Mouse (Mus musculus) MEL (cell line): ENCODE data around the gene Ctnnd2. TPM values are rescaled to one million over a fixed set of nuclear protein-coding genes. Genes with fewer than 3 reads are reported as not detected.

Experiments used
- DNase-seq: peaks from one replicate; pipeline ENCODE4 v3.0.0; 2011; ENCODE audit warnings: low read depth, low spot score
- H3K27ac ChIP-seq: 2 replicates; pipeline ENCODE4 v1.5.1; 2012; ENCODE audit warnings: low read depth, mild to moderate bottlenecking, control low read depth, low read length, moderate library complexity; ENCODE audit not compliant: control insufficient read depth
- H3K27me3 ChIP-seq, 2 experiments: fragments of 150-350 bp in 1 of 2; sonication (generic) in 1 of 2; 2 replicates each; pipeline ENCODE4 v1.6.1; 2012; ENCODE audit warnings: low read length in 2 of 2, mild to moderate bottlenecking in 2 of 2, improper control_type of control experiment in 1 of 2, moderate library complexity in 1 of 2; ENCODE audit not compliant: insufficient read depth in 2 of 2, control insufficient read depth in 1 of 2
- H3K36me3 ChIP-seq, 2 experiments: 2 replicates each; pipeline ENCODE4 v1.6.1; 2012 to 2014; ENCODE audit warnings: low read length in 2 of 2, improper control_type of control experiment in 1 of 2, inconsistent platforms in 1 of 2, mild to moderate bottlenecking in 1 of 2; ENCODE audit not compliant: insufficient read depth in 2 of 2, control insufficient read depth in 1 of 2
- H3K4me1 ChIP-seq, 2 experiments: fragments of 150-350 bp in 1 of 2; sonication (generic) in 1 of 2; 2 replicates each; pipeline ENCODE4 v1.6.1; 2012; ENCODE audit warnings: low read length in 2 of 2, improper control_type of control experiment in 1 of 2, mild to moderate bottlenecking in 1 of 2; ENCODE audit not compliant: insufficient read depth in 2 of 2, control insufficient read depth in 1 of 2
- H3K4me3 ChIP-seq, 2 experiments: fragments of 150-350 bp in 1 of 2; sonication (generic) in 1 of 2; 2 replicates each; pipeline ENCODE4 v1.5.1; 2012; ENCODE audit warnings: low read depth in 2 of 2, low read length in 2 of 2, mild to moderate bottlenecking in 2 of 2, moderate library complexity in 2 of 2, control low read depth in 1 of 2, improper control_type of control experiment in 1 of 2; ENCODE audit not compliant: control insufficient read depth in 1 of 2, insufficient read depth in 1 of 2
- H3K79me2 ChIP-seq: 2 replicates; pipeline ENCODE4 v1.6.1; 2012; ENCODE audit warnings: mild to moderate bottlenecking, low read length, moderate library complexity; ENCODE audit not compliant: control insufficient read depth, poor library complexity, insufficient read depth
- H3K9ac ChIP-seq: 2 replicates; pipeline ENCODE4 v1.6.1; 2012; ENCODE audit warnings: low read depth, mild to moderate bottlenecking, control low read depth, low read length, moderate library complexity; ENCODE audit not compliant: control insufficient read depth, poor library complexity, severe bottlenecking
- H3K9me3 ChIP-seq: fragments of 150-350 bp; sonication (generic); replicated peaks from 2 replicates; pipeline ENCODE4 v1.6.1; 2012; ENCODE audit warnings: mild to moderate bottlenecking, low read length, improper control_type of control experiment, moderate library complexity; ENCODE audit not compliant: insufficient read depth
- BHLHE40 ChIP-seq: IDR thresholded peaks from 2 replicates; pipeline ENCODE4 v1.6.1; 2012; ENCODE audit warnings: low read depth, mild to moderate bottlenecking, inconsistent platforms, low read length, improper control_type of control experiment, borderline replicate concordance
- CHD2 ChIP-seq: IDR thresholded peaks from 2 replicates; pipeline ENCODE4 v1.6.1; 2011; ENCODE audit warnings: low read length, improper control_type of control experiment
- E2F4 ChIP-seq: IDR thresholded peaks from 2 replicates; pipeline ENCODE4 v1.6.1; 2011; ENCODE audit warnings: low read depth, low read length, improper control_type of control experiment, borderline replicate concordance
- ETS1 ChIP-seq: IDR thresholded peaks from 2 replicates; pipeline ENCODE4 v1.6.1; 2012; ENCODE audit warnings: low read depth, mild to moderate bottlenecking, inconsistent platforms, low read length, improper control_type of control experiment, moderate library complexity
- GABPA ChIP-seq: IDR thresholded peaks from 2 replicates; pipeline ENCODE4 v1.6.1; 2012; ENCODE audit warnings: low read depth, mild to moderate bottlenecking, inconsistent platforms, low read length, improper control_type of control experiment, moderate library complexity
- GATA1 ChIP-seq: IDR thresholded peaks from 2 replicates; pipeline ENCODE4 v1.6.1; 2011; ENCODE audit warnings: low read depth, low read length, improper control_type of control experiment
- HCFC1 ChIP-seq: IDR thresholded peaks from 2 replicates; pipeline ENCODE4 v1.6.1; 2012; ENCODE audit warnings: low read depth, mild to moderate bottlenecking, inconsistent platforms, low read length, improper control_type of control experiment, moderate library complexity
- KAT2A ChIP-seq: conservative IDR thresholded peaks from 2 replicates; pipeline ENCODE4 v1.6.1; 2012; ENCODE audit warnings: low read depth, low read length, improper control_type of control experiment, inconsistent platforms
- MAFK ChIP-seq: IDR thresholded peaks from 2 replicates; pipeline ENCODE4 v1.6.1; 2011; ENCODE audit warnings: low read depth, mild to moderate bottlenecking, low read length, improper control_type of control experiment, borderline replicate concordance
- MXI1 ChIP-seq: IDR thresholded peaks from 2 replicates; pipeline ENCODE4 v1.6.1; 2011; ENCODE audit warnings: mild to moderate bottlenecking, low read depth, low read length, improper control_type of control experiment
- MYC ChIP-seq: IDR thresholded peaks from 2 replicates; pipeline ENCODE4 v1.6.1; 2011; ENCODE audit warnings: low read depth, mild to moderate bottlenecking, low read length, improper control_type of control experiment, moderate library complexity
- NELFE ChIP-seq: IDR thresholded peaks from 2 replicates; pipeline ENCODE4 v1.6.1; 2011; ENCODE audit warnings: low read depth, low read length, improper control_type of control experiment
- POLR2AphosphoS5 ChIP-seq: IDR thresholded peaks from 2 replicates; pipeline ENCODE4 v1.6.1; 2012; ENCODE audit warnings: low read depth, borderline replicate concordance, mild to moderate bottlenecking, inconsistent platforms, low read length, moderate library complexity, mixed read lengths
- RAD21 ChIP-seq: IDR thresholded peaks from 2 replicates; pipeline ENCODE4 v1.6.1; 2011; ENCODE audit warnings: mild to moderate bottlenecking, low read depth, low read length, improper control_type of control experiment
- SMC3 ChIP-seq: IDR thresholded peaks from 2 replicates; pipeline ENCODE4 v1.6.1; 2011; ENCODE audit warnings: low read depth, low read length, improper control_type of control experiment
- TBP ChIP-seq: IDR thresholded peaks from 2 replicates; pipeline ENCODE4 v1.8.0; 2011; ENCODE audit warnings: low read depth, low read length, improper control_type of control experiment
- USF2 ChIP-seq, 2 experiments: IDR thresholded peaks; 2 replicates each; pipeline ENCODE4 v1.6.1; 2011 to 2012; ENCODE audit warnings: improper control_type of control experiment in 2 of 2, low read length in 2 of 2, borderline replicate concordance in 1 of 2, inconsistent platforms in 1 of 2, low read depth in 1 of 2, mild to moderate bottlenecking in 1 of 2; ENCODE audit not compliant: insufficient read depth in 1 of 2
- polyA plus RNA-seq, 2 experiments: library from polyadenylated mRNA; stranded (reverse) in 1 of 2; unstranded in 1 of 2; fragments of >175 nt in 1 of 2; fragments of >200 nt in 1 of 2; gene quantifications; 2 replicates each; pipeline versions ENCODE4 v1.2.1 to v1.2.4; 2012; ENCODE audit warnings: low replicate concordance in 2 of 2, low read depth in 1 of 2; ENCODE audit not compliant: insufficient read length in 2 of 2, insufficient read depth in 1 of 2, missing spikeins in 1 of 2
- total RNA-seq: library from RNA; depleted of rRNA; stranded (reverse); fragments of 300-350 nt; gene quantifications from 2 replicates; pipeline ENCODE4 v1.2.3, GENCODE M21; 2012

Ctnnd2 gene
- total and polyA plus RNA-seq, 3 experiments, result 0.03 TPM; not detected in 2

- H3K36me3 ChIP-seq, result no peaks in the 10 kb centered on the region
- TF ChIP-seq USF2 (IDR thresholded peaks at IDR 0.05; ENCODE audit: borderline replicate concordance in 1 of 2, insufficient read depth in 1 of 2, low read depth in 1 of 2, low read length in 2 of 2) (no peak), HCFC1 (no peak), CHD2 (no peak)
- TF ChIP-seq, all 39 proteins: peak for 0
- H3K9me3 ChIP-seq, result no peaks in the 10 kb centered on the region
- no peak overlapping the region for H3K9ac ChIP-seq
- no peaks in the 10 kb centered on the region for H3K79me2 ChIP-seq
- H3K4me3 ChIP-seq, result no peak overlapping the region
- H3K27ac ChIP-seq, result no peak overlapping the region
- H3K27me3 ChIP-seq, result no peaks in the 10 kb centered on the region
- no peak for DNase-seq
- no peaks in the 10 kb centered on the region for H3K4me1 ChIP-seq
Observed at GRCm38 (mm10) chr15:30553910-30554406, 381.6 kb downstream of the Ctnnd2 start.

- Histone ChIP-seq H3K79me2 (no peaks in the 10 kb centered on the region), H3K27me3 (no peaks in the 10 kb centered on the region), H3K9ac (no peak overlapping the region), H3K4me1 (no peaks in the 10 kb centered on the region), H3K36me3 (no peaks in the 10 kb centered on the region), H3K9me3 (no peaks in the 10 kb centered on the region), H3K27ac (no peak overlapping the region), H3K4me3 (no peak overlapping the region)
- no peak for DNase-seq
- TF ChIP-seq MXI1 (no peak), ETS1 (no peak), E2F4 (no peak), GABPA (no peak)
Observed at GRCm38 (mm10) chr15:30555787-30556186, 383.4 kb downstream of the Ctnnd2 start.

GRCm38 (mm10) chr15:30562375-30562774, 390.0 kb downstream of the Ctnnd2 start:
- TF ChIP-seq BHLHE40 (no peak), NELFE (no peak), MAFK (no peak), CHD2 (no peak), RAD21 (no peak), ETS1 (no peak), TBP (no peak), GATA1 (no peak), SMC3 (no peak), POLR2AphosphoS5 (no peak), MYC (no peak), KAT2A (no peak)
- Histone ChIP-seq H3K27me3 (no peaks in the 10 kb centered on the region), H3K4me1 (no peaks in the 10 kb centered on the region), H3K27ac (no peak overlapping the region), H3K9me3 (no peaks in the 10 kb centered on the region), H3K79me2 (no peaks in the 10 kb centered on the region), H3K36me3 (no peaks in the 10 kb centered on the region), H3K4me3 (no peak overlapping the region), H3K9ac (no peak overlapping the region)
- DNase-seq, result no peak
